Mouse (Mus musculus) ES-E14 (cell line): Measurements from ENCODE around the gene Zfp354b.

Experiments used
- CHD2 ChIP-seq: IDR thresholded peaks from 2 replicates; pipeline ENCODE4 v1.6.1; 2014; ENCODE audit warnings: mild to moderate bottlenecking, low read depth, low read length, inconsistent platforms
- HCFC1 ChIP-seq: IDR thresholded peaks from 2 replicates; pipeline ENCODE4 v1.6.1; 2012; ENCODE audit warnings: low read length, inconsistent platforms, borderline replicate concordance; ENCODE audit not compliant: insufficient read depth
- MAFK ChIP-seq: IDR thresholded peaks from 2 replicates; pipeline ENCODE4 v1.6.1; 2014; ENCODE audit warnings: mild to moderate bottlenecking, low read depth, low read length, inconsistent platforms; ENCODE audit not compliant: insufficient read depth
- ZC3H11A ChIP-seq: IDR thresholded peaks from 2 replicates; pipeline ENCODE4 v1.6.1; 2012; ENCODE audit warnings: low read depth, mild to moderate bottlenecking, inconsistent platforms, low read length, borderline replicate concordance
- ZNF384 ChIP-seq: IDR thresholded peaks from 2 replicates; pipeline ENCODE4 v1.6.1; 2012; ENCODE audit warnings: low read depth, low read length, inconsistent platforms

- TF ChIP-seq ZC3H11A (no peak), CHD2 (no peak), ZNF384 (no peak), HCFC1 (peak; percentile 92), MAFK (no peak)
These were observed 15.6 kb downstream of the Zfp354b start, which contains the start of gene Zfp2 for GRCm38 (mm10) chr11:50915671-50916320.
